Mouse (Mus musculus): Measurements from ENCODE around the gene Gm15128. TPM values are rescaled to one million over a fixed set of nuclear protein-coding genes. Genes with fewer than 3 reads are reported as not detected.
"Not testable (repeated sequence)": the region's sequence is repeated elsewhere in the genome, so short reads cannot be mapped to it uniquely, and the experiment has no call there.

The Gm15128 gene
- polyA plus RNA-seq (2015; fragmentation: Nextera tagmentation; extraction: Ambion mirVana): not detected in 2 replicates

DNA sequence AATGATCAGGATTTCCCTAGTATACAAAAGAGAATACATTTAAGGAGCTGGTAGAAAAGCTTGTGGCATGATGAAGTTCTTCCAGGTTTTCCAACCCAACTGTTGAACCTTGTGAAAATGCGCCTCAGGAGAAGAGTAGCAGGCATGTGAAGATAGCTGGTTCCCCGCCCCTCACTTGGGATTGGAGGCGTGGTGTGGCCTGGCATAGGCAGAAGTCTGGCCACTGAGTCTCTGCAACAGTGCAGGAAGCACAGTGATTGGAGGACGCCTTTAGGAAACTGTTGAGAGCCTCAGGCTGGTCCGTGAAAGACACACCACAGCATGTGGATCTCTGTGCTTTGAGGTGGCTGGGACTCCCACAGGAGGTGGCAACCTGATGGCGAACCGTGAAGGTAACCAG is at the start of gene Gm15128:
TSS of gene Gm15128 (plus strand) at position 301 of the 400 bp plus-strand sequence.
- not testable (repeated sequence) for ATAC-seq (ENCODE audit: low FRiP score, low TSS enrichment); H3K4me3 ChIP-seq (ENCODE audit: low read depth, low read length); H3K4me1 ChIP-seq (replicated peaks; ENCODE audit: control insufficient read depth, insufficient read depth); H3K27me3 ChIP-seq (ENCODE audit: control insufficient read depth, insufficient read depth, low read length); H3K9me3 ChIP-seq (ENCODE audit: control insufficient read depth, low read length); DNase-seq (ENCODE audit: low spot score); H3K36me3 ChIP-seq (ENCODE audit: control insufficient read depth, insufficient read depth, low read length); H3K27ac ChIP-seq (replicated peaks); H3K9ac ChIP-seq (ENCODE audit: low read length); H3K4me2 ChIP-seq (replicated peaks; ENCODE audit: low read depth)
- 69% methylated on average over 7 of the region's 7 CpGs for WGBS

Other genes starting within 250 kb of the Gm15128 start
- 2.0 and 2.1 TPM in 2 replicates for gene Lrch2, start 211.9 kb upstream of the Gm15128 start, polyA plus RNA-seq (2015; fragmentation: Nextera tagmentation; extraction: Ambion mirVana)
- not detected in 2 replicates for gene Gm15080, start 227.0 kb downstream of the Gm15128 start, polyA plus RNA-seq (2015; fragmentation: Nextera tagmentation; extraction: Ambion mirVana)

All from stomach, postnatal 0 days (tissue).